Mouse (Mus musculus): ENCODE data around the gene Zfp697.

DNA sequence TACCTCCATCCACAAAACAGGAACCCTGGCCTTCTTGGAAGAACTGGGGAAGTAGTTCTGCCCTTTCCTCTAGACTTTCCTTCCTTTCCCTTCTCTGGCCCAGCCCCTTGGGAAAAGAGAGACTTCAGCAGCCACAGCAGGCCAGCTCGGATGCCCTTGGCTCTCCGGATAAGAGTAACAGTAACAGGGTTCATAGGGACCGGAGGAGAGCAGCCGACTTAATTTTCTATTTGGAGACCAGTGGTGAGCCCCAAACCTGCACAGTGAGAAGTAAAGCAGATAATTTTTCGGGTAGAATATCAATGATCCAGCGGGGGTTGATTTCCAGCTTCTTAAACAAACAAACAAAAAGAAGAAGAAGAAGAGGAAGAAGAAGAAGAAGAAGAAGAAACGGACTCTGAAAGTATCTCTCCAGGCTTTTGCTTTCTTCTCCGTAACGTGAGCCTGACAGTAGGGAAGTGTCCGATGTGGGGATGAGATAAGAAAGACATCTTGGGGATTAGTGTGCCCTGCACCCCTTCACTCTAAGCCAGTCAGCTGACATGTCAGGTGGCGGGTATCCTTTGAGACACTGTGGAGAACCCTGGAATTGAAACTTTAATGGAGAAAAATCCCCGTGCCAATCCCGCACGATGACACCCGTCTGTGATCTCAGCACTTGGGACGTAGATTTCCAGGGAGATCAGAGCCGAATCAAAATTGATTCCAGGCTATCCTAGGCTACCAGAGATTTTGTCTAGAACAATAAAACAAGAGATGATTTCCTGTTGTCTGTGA is 41.3 kb upstream of the Zfp697 start:
- no peak for TF ChIP-seq CTCF (IDR thresholded peaks at IDR 0.05; ENCODE audit: low read depth, low read length)
- TF ChIP-seq POLR2A (IDR thresholded peaks at IDR 0.05; ENCODE audit: borderline replicate concordance, low read depth, low read length): no peak
